26 mouse cellular contexts compared by ENCODE assay signal in genomic region chr12:29652516-29652915, GRCm38 (mm10).
"Had no signal": no experiment of that assay in that cellular context is flagged by ENCODE, and none has a peak within 500 bp of the region (broad histone marks: within the 10 kb centered on the region; RNA-seq: fewer than 3 reads in every experiment).

No protein-coding gene starts in this region.

- H3K27ac ChIP-seq: gastrocnemius, adult 2 months; heart, adult 2 months; hindbrain, embryonic 10.5 days; intestine, embryonic 15.5 days; left cerebral cortex, adult 2 months; limb, embryonic 10.5 days; limb, embryonic 12.5 days; liver, embryonic 13.5 days; liver, embryonic 15.5 days had no signal

- H3K4me3 ChIP-seq: gastrocnemius, adult 2 months; heart, adult 2 months; hindbrain, embryonic 10.5 days; hindbrain, embryonic 13.5 days; intestine, embryonic 15.5 days; left cerebral cortex, adult 2 months; limb, embryonic 10.5 days; limb, embryonic 12.5 days; liver, embryonic 13.5 days; liver, embryonic 15.5 days had no signal

- H3K9ac ChIP-seq: hindbrain, embryonic 13.5 days; intestine, embryonic 15.5 days; limb, embryonic 12.5 days; liver, embryonic 13.5 days; liver, embryonic 15.5 days; liver, postnatal 0 days had no signal

- H3K27me3 ChIP-seq: hindbrain, embryonic 13.5 days; intestine, embryonic 15.5 days; limb, embryonic 12.5 days; liver, embryonic 13.5 days; liver, embryonic 15.5 days had no signal

- H3K9me3 ChIP-seq: hindbrain, embryonic 10.5 days; hindbrain, embryonic 13.5 days; intestine, embryonic 15.5 days; limb, embryonic 10.5 days; limb, embryonic 12.5 days; liver, embryonic 13.5 days; liver, embryonic 15.5 days had no signal

- H3K4me2 ChIP-seq: heart, embryonic 11.5 days; hindbrain, embryonic 13.5 days; intestine, embryonic 15.5 days; limb, embryonic 12.5 days; liver, embryonic 11.5 days; liver, embryonic 13.5 days; liver, embryonic 15.5 days had no signal

- DNase-seq: gastrocnemius, adult 2 months; gastrocnemius, postnatal 10 days; gastrocnemius, postnatal 25 days; heart, adult 2 months; heart, postnatal 10 days; heart, postnatal 4 days; kidney, adult 18-20 months; kidney, adult 8-10 months; kidney, postnatal 10 days; kidney, postnatal 25 days; kidney, postnatal 4 days; liver; liver, embryonic 13.5 days; liver, postnatal 0 days had no signal

- H3K4me1 ChIP-seq: intestine, embryonic 15.5 days; limb, embryonic 10.5 days; limb, embryonic 12.5 days; liver, embryonic 13.5 days; liver, embryonic 15.5 days had no signal

- ATAC-seq: hindbrain, embryonic 16.5 days; inflammation-experienced regulatory T-cells, adult 6 months; intestine, embryonic 15.5 days; intestine, postnatal 0 days; liver, postnatal 0 days had no signal

- H3K36me3 ChIP-seq: hindbrain, embryonic 10.5 days; hindbrain, embryonic 13.5 days; intestine, embryonic 15.5 days; limb, embryonic 10.5 days; limb, embryonic 12.5 days; liver, embryonic 13.5 days; liver, embryonic 15.5 days had no signal
